Mouse (Mus musculus): ENCODE data around the gene Elmo1. TPM values are rescaled to one million over a fixed set of nuclear protein-coding genes. Genes with fewer than 3 reads are reported as not detected.
"Not testable (repeated sequence)": the region's sequence is repeated elsewhere in the genome, so short reads cannot be mapped to it uniquely, and the experiment has no call there.

Elmo1 gene
- total RNA-seq, 2 experiments from 2014 or later: 27.4 to 27.9 TPM

DNA sequence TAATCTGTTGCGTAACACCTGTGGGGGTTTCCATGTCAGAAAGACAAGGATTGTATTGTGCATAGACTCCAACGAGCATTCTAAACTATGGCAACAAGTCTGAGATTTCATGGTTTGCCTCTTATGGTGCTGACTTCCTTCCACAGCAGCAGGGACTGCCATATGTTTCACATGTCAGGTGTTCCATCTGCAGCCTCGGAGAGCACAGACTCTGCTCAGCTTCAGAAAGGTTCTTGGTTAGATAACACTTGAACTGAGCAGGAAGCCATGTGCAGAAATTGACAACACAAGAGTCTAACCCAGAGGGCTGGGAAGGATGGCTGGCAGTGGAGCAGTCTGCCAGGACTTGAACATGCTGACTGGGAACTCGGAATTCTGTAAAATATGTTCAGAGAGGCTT, 500.6 kb downstream of the Elmo1 start:
- DNase-seq (ENCODE audit: low spot score in 2 of 2): peak in 1 of 2 experiments; percentile 25
- TF ChIP-seq CTCF (conservative IDR thresholded peaks at IDR 0.05): no peak

DNA sequence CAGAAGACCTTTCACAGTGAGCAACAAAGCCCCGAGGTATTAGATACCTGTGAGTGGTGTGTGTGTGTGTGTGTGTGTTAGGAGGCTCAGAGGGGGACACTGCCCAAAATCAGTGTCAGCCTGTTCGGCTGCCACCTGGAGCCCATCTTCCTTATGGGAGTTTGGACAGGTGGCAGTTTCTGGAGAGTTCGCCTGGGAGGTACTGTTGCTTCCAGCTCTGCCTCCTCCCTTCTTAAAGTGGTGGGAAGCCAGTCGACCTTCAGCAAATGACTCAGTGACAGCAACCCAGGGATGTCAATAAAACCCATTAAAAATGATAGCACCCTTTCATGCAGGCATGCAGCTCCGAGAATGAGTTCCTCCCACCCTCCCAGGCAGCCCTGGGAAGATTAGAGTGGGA, 506.9 kb downstream of the Elmo1 start:
- TF ChIP-seq CTCF (conservative IDR thresholded peaks at IDR 0.05): no peak
- no peak for DNase-seq (ENCODE audit: low spot score in 2 of 2)
- H3K4me3 ChIP-seq: no peak overlapping the region
- no peak overlapping the region for H3K27ac ChIP-seq

More for the DNA sequence above, 500.6 kb downstream of the Elmo1 start:
- H3K4me3 ChIP-seq: no peak overlapping the region
- H3K27ac ChIP-seq: no peak overlapping the region

DNA sequence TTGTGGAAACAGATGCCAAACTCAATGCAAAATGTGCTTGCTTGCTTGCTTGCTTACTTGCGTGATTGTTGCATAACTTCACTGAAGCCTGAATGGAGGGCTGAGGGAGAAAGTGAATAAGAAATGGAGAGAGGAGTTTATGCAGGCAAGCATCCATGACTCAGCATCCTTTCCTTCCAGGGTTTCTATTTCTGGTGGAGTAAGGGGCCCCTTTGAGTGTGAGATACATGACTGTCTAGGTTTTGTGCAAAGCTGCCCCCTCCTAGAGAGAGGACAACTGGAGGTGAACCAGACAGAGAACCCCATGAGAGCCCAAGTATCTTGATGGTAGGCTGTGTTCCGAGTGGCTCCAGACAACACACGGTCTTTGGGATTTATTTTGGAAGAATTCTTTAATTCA, 508.2 kb downstream of the Elmo1 start:
- TF ChIP-seq CTCF (conservative IDR thresholded peaks at IDR 0.05): no peak
- H3K4me3 ChIP-seq: no peak overlapping the region
- no peak overlapping the region for H3K27ac ChIP-seq
- DNase-seq (ENCODE audit: low spot score in 2 of 2): no peak

DNA sequence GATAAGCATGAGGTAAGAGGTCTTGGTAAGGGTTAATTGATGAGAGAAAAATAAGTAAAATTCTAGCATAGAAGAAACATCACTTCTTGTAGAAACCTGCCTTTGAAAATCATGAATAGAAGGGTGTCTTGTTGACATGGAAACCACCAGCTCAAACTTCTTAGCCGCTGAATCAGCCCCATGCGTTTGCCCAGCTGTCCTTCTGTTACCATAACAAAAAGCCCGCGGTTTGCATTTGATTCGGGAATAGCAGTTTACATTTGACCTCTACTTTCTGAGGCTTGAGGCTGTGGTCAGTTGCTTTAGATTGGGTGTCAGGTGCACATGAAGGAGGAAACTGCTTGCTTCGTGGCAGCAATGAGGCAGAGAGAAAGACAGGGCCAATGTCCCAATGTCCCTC, 509.9 kb downstream of the Elmo1 start:
- H3K27ac ChIP-seq: peak overlapping the region; percentile 23; the same call in 1 of the 2 replicates
- H3K4me3 ChIP-seq: no peak overlapping the region
- no peak for TF ChIP-seq CTCF (conservative IDR thresholded peaks at IDR 0.05)
- no peak for DNase-seq (ENCODE audit: low spot score in 2 of 2)

DNA sequence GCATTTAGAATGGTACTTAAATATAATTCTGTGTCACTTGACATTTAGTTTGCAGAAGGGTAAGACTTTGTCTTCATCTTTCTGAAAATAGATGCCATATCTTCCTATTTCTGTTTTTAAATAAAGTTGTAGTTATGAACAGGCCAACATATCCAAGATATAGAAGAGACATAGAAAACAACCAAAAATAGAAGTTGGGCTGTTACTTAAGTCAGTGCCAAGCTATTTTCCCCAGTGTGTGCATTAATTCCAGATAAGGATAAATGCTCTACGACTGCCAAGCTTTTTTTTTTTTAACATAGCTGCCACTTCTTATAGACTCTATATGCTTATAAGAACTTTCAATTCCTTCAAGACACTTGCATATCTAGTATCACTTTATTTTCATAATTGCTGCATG, 511.0 kb downstream of the Elmo1 start:
- Histone ChIP-seq H3K4me3 (no peak overlapping the region), H3K27ac (no peak overlapping the region)
- no peak for DNase-seq (ENCODE audit: low spot score in 2 of 2)
- TF ChIP-seq CTCF (conservative IDR thresholded peaks at IDR 0.05): no peak

DNA sequence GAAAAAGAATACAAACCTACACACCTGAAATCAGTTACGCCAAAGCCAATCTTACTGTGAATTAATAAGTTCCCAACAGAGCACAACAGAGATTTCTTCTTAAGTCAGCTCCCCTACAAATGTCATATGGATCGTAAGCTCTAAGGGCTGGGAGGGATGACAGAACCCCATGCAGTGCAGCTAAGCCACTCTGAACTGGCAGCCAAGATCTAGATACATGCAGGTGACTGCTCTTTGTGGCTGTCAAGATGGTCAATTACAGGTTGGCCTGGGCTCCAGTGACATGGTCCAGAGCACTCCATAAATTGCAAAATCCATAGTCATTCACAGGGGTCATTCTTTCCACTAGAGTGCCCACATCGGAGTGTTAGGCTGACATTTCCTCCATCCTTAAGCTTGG, 516.5 kb downstream of the Elmo1 start:
- no peak for TF ChIP-seq CTCF (conservative IDR thresholded peaks at IDR 0.05)
- H3K27ac ChIP-seq: no peak overlapping the region
- H3K4me3 ChIP-seq: no peak overlapping the region
- DNase-seq (ENCODE audit: low spot score in 2 of 2): no peak

DNA sequence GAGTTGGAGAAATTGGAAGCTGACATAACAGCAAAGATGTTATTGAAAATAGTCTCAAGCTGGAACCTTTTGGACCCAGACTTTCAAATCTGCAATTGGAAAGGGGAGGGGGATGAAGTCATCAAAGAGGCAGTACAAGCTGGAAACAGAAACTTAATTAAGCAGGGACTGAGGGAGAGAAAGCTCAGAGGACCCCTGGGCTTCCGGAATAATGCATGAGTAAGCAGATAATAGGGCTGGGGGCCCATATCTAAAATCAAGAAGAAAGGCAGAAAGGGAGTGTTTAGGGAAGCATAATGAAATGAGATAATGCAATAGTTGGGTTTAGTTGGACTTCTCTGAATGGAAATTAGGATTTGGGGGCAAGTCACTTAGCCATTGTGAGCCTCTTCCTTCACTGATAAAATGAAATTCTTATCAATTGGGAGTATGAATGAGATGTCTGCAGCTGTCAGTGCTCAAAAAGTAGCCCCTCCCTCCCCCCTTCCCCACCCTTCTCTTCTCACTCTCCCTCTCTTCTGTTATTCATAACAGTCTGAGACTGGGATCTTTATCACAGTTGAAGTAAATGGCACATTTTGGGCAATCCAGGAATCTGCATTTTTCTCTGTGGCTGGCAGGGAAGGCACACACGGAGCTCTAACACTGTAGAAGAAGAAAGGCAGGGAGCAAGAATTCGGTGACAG, 518.8 kb downstream of the Elmo1 start:
- Histone ChIP-seq H3K27ac (no peak overlapping the region), H3K4me3 (no peak overlapping the region)
- no peak for DNase-seq (ENCODE audit: low spot score in 2 of 2)
- no peak for TF ChIP-seq CTCF (conservative IDR thresholded peaks at IDR 0.05)

DNA sequence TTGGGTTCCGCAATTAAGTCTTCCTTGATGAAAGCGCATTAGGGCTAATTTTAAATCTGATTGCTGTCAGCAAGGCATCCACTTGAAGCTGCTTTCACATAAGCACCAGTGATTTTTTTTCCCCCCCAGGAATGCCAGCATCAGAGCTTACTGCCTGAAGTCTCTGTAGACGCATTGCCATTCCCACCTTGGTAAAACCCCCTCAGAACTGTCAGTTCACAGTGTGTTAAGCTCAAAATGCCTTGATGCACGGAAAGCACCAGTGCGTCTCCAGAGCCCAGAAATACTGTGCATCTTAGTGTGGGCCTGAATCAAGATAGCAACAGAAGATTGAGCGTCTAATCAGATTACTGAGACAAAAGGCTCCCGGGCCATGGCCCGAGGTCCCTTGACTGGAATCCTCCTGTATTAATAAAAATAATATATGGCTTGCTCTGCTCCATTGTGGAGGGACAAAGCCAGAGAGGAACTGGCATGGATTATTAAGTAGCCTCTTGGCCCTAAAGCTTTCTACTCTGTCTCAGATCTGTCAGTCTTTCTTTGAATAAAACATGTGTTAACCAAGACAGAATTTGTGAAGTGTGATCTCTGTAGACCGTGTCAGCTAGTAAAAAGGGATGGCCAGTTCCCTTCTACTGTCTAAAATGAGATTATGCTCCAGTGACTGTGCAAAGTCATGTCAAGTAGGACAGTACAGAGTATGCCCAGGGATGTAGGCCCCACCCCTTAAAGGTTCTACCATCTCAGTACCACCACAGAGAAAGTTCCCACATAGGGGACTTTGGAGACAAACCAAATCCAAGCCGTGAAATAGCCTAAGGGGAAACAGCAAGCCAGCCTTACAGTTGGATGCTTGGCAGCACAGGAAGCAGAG, 525.4 kb downstream of the Elmo1 start:
- Histone ChIP-seq H3K4me3 (no peak overlapping the region), H3K27ac (no peak overlapping the region)
- no peak for DNase-seq (ENCODE audit: low spot score in 2 of 2)
- TF ChIP-seq CTCF (conservative IDR thresholded peaks at IDR 0.05): no peak

DNA sequence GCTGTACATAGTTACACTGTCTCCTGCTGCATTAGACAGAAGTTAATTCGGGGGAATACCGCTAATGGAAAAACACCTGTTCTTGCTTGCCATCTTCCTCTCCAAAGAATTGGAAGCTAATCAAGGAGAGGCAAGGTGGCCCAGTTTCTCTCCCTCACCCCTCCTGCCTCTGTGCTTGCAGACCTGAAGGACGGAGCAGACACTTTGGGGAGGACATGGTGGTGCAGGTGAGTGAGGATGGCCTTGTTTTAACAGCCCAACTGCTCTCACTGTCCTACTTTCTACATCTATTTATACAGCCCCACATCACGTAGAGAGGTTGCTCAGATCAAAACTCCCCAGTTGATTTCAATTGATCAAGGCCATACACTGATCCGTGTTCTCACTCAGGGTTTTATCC, 529.5 kb downstream of the Elmo1 start:
- Histone ChIP-seq H3K27ac (no peak overlapping the region), H3K4me3 (no peak overlapping the region)
- DNase-seq (ENCODE audit: low spot score in 2 of 2): no peak
- no peak for TF ChIP-seq CTCF (conservative IDR thresholded peaks at IDR 0.05)

DNA sequence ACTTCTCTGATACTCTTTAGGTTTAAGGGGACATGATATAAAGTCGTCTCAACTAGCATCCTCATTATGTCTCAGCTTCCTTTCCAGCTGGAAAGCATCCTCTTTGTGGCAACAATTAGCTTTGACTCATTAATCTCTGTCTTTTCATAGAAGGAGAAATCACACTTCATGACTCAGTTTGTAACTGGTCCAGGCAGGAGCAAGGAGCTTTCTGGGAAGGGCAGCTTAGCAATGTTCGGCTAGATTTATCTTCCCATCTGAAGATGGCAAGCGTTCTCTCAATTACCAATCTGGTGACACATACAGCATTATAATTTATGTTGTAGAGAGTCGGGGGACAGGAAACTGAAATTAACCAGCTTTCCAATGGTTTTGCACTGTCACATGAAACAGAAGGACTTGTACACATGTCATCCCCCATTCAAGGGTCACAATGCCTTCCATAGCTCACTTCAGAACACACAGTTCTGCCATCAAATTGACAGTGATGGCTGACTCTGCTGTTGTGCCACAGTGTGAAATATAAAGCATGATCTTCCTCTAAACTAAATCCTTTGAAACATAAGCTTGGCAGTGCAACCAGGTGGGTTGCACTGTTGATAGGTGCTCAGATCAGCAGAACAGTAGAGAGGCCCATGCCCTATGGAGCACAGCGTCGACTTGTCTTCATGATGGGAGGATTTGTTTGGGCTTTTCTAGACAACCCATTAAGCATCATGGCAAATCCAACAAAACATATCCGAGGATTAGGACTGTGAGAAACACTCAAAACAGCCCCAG, 532.9 kb downstream of the Elmo1 start:
- DNase-seq (ENCODE audit: low spot score in 2 of 2): peak in 1 of 2 experiments; percentile 12
- Histone ChIP-seq H3K4me3 (no peak overlapping the region), H3K27ac (no peak overlapping the region)
- TF ChIP-seq CTCF (conservative IDR thresholded peaks at IDR 0.05): no peak

DNA sequence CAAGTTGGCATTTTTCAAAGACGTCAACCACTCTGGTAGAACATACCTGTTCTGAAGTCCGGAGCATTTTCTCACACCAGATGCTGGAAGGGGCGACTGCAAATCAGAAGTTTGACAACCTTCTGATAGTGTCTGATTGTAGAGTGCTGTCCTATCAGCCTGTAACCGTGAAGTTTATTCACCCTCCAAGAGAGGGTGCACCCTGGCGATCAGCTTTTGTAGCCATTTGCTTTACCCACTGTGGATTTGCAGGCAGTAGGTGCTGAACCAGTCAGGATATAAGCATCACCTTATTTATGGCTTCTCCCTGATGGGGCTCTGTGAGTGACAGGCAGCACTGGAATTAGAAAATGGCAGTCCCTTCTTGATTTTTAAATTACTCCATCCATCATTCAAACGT, 537.4 kb downstream of the Elmo1 start:
- TF ChIP-seq CTCF (conservative IDR thresholded peaks at IDR 0.05): no peak
- DNase-seq (ENCODE audit: low spot score in 2 of 2): no peak
- H3K4me3 ChIP-seq: no peak overlapping the region

DNA sequence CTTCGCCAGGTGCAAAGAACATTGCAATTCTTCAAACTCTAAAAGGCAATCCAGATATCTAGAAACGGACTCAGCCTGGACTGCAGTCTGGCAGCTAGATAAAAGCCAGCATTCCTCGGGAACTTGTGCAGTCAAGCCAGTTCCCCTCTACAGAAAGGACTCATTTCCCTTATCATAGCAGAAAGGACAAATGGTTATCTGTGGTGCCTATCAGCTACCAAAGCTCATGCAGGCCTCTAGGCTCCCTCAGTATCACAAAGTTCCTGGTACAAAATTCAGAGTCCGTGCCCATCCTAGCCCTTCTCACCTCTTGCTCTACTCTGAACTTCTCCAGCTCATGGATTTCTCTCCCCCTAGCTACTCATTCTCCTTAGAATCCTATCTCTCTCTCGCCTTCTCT, 542.1 kb downstream of the Elmo1 start:
- no peak overlapping the region for H3K27ac ChIP-seq
- no peak for TF ChIP-seq CTCF (conservative IDR thresholded peaks at IDR 0.05)
- DNase-seq (ENCODE audit: low spot score in 2 of 2): no peak
- no peak overlapping the region for H3K4me3 ChIP-seq

More for the DNA sequence above, 537.4 kb downstream of the Elmo1 start:
- no peak overlapping the region for H3K27ac ChIP-seq

DNA sequence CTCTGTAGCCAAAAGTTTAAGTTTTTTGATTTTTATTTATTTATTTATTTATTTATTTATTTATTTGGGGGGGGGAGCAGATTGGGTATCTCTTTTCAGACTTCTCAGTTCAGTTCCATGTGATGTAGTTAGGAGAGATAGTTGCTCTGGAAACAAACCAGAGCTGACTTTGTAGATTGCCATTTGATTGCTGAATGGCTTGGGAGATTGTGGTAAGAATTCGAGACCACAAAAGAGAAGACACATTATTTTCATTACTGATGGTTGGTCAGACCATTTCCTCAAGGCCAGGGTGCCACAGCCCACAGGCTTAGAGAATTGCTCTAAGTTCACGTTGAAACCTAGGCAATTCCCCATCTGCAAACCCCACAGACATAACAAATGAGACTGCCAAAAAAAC, 544.3 kb downstream of the Elmo1 start:
- not testable (repeated sequence) for H3K27ac ChIP-seq; DNase-seq (ENCODE audit: low spot score in 2 of 2); H3K4me3 ChIP-seq
